Mouse (Mus musculus) embryonic facial prominence, embryonic 12.5 days (tissue): ENCODE results near the gene P4hb. TPM values are rescaled to one million over a fixed set of nuclear protein-coding genes. Genes with fewer than 3 reads are reported as not detected.
A peak's percentile ranks its signal among the peaks of the same experiment; 100 is the strongest.

ENCODE experiments used
- ATAC-seq: fragments of 200-750 bp; cut with Nextera tagmentation; 2 replicates; pipeline ENCODE4 v1.8.0; 2017; ENCODE audit not compliant: insufficient number of reproducible peaks, insufficient read depth, low FRiP score, low TSS enrichment
- H3K27ac ChIP-seq: fragments of 300-500 bp; sonication (generic); 2 replicates; pipeline ENCODE4 v1.5.1; 2016; ENCODE audit warnings: mild to moderate bottlenecking
- H3K27me3 ChIP-seq: fragments of 300-500 bp; sonication (generic); 2 replicates; pipeline ENCODE4 v1.6.1; 2016; ENCODE audit warnings: mild to moderate bottlenecking, moderate library complexity
- H3K36me3 ChIP-seq: fragments of 300-500 bp; sonication (generic); 2 replicates; pipeline ENCODE4 v1.6.1; 2016; ENCODE audit warnings: mild to moderate bottlenecking
- H3K4me1 ChIP-seq: fragments of 300-500 bp; sonication (generic); 2 replicates; pipeline ENCODE4 v1.6.1; 2016
- H3K4me2 ChIP-seq: fragments of 300-500 bp; sonication (generic); replicated peaks from 2 replicates; pipeline ENCODE4 v1.6.1; 2016; ENCODE audit warnings: mild to moderate bottlenecking, moderate library complexity
- H3K4me3 ChIP-seq: fragments of 300-500 bp; sonication (generic); 2 replicates; pipeline ENCODE4 v1.5.1; 2016; ENCODE audit warnings: mild to moderate bottlenecking
- H3K9ac ChIP-seq: fragments of 300-500 bp; sonication (generic); 2 replicates; pipeline ENCODE4 v1.6.1; 2016; ENCODE audit warnings: mild to moderate bottlenecking, moderate library complexity
- H3K9me3 ChIP-seq: fragments of 300-500 bp; sonication (generic); 2 replicates; pipeline ENCODE4 v1.6.1; 2016; ENCODE audit warnings: mild to moderate bottlenecking, moderate library complexity
- WGBS: fragments of 180-500 bp; shearing (Covaris S2); methylation state at CpG from one replicate; pipeline ENCODE4 v1.1.7; 2016; 5-methylcytosine and 5-hydroxymethylcytosine counted together
- polyA plus RNA-seq: library from polyadenylated mRNA; unstranded; fragments of >200 nt; fragmentation: Nextera tagmentation; extraction: Ambion mirVana; gene quantifications from 2 replicates; pipeline ENCODE4 v1.2.1, GENCODE M21; 2016

The P4hb gene
- polyA plus RNA-seq, result 622 and 637 TPM in 2 replicates

DNA sequence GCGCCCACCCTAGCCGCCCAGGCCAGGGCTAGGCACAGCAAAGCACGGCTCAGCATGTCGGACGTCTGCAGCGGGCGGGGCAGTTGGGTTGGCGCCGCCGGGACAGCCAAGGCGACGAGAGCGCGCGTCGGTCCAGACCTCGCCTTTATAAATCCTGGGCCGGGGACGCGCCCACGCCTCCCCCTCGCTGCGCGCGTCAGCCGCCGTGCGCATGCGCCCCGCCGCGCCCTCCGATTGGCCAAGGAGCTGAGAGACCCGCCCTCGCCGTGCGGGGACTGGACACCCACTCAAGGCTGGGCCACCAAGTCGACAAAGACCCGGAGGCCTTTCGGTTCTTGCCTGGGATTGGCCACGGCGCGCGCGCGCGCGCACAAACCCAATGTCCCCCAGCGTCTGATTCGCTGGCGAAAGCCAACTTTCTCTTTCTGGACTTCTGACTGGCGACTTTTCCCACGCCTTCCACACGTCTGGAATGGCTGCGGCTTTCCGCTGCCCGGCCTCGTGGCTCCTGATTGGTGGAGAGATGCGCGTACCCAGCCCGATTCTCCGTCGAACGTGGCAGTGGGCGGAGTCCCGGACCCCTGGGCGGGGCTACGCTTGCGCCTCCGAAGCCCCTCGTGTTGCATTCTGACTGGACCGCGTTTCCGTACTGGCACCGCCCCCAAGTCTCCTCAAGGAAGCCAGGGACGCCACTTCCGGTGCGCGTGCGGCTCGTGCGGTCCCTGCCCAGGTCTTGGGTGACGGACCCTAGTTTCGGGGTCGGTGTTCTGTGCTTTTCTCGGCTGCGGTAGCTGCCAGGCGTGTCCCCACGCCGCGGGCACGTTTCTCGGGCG is at the start of gene P4hb:
Gene P4hb (minus strand): TSS at position 502 of the 833 bp plus-strand sequence.
- peak within 1 kb of the TSS; percentile 99 for H3K4me3 ChIP-seq
- peaks cover 39% of the 10 kb centered on the region for H3K36me3 ChIP-seq
- H3K27me3 ChIP-seq, result no peaks in the 10 kb centered on the region
- H3K4me1 ChIP-seq, result peaks cover 23% of the 10 kb centered on the region
- peak within 1 kb of the TSS; percentile 95 for H3K4me2 ChIP-seq
- under 1% methylated on average over 88 of the region's 94 CpGs for WGBS
- H3K9ac ChIP-seq, result peak within 1 kb of the TSS; percentile 99
- peak within 1 kb of the TSS; percentile 88 for H3K27ac ChIP-seq
- peak; percentile 97 for ATAC-seq
- no peaks in the 10 kb centered on the region for H3K9me3 ChIP-seq

DNA sequence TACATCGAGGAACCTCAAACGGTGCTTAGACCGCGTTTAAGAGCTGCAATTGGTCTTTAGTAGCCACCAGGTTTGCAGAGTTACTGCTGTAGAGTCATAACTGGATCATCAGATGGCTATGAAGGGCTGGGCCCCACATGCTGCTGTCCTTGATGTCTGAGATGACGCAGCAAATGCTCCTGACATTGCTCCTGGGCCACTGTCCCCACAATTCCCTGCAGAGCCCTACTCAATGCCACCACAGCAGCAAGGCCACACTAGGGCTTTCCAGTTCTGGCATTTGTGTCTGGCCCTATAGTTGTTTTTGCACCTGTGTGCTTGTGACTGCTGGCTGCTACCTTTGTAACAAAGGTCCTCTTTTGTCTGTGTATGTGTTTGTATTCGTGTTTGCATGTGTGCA is 49.8 kb upstream of the P4hb start:
- Histone ChIP-seq H3K9me3 (no peaks in the 10 kb centered on the region), H3K9ac (no peak overlapping the region), H3K27me3 (no peaks in the 10 kb centered on the region), H3K27ac (no peak overlapping the region), H3K36me3 (peaks cover 63% of the 10 kb centered on the region), H3K4me1 (peaks cover 13% of the 10 kb centered on the region), H3K4me3 (no peak overlapping the region), H3K4me2 (no peak overlapping the region)
- no peak for ATAC-seq
- whole genome bisulfite sequencing, result 91% methylated on average over 6 of the region's 6 CpGs

DNA sequence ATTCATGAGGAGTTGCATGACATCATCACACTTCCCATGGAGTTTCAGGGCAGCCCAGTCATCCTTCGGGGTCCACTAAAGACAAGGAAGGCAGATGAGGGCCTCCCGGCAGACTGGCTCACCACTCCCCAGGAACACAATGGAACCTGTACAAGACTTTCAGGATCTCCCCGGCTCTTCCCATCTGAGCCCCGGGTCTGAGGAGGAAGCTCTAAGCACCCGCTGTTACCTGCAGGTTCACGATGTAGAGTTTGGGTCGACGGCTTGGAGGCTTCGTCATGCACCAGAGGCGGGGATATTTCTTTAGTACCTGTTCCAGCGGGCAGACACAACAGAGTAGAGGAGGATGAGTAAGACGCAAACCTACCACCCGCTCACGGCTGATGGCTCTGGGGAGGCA is 47.1 kb upstream of the P4hb start:
- Histone ChIP-seq H3K4me2 (no peak overlapping the region), H3K4me3 (no peak overlapping the region), H3K27ac (no peak overlapping the region), H3K36me3 (peaks cover 54% of the 10 kb centered on the region), H3K4me1 (peaks cover 19% of the 10 kb centered on the region), H3K9ac (no peak overlapping the region), H3K27me3 (no peaks in the 10 kb centered on the region), H3K9me3 (no peaks in the 10 kb centered on the region)
- ATAC-seq, result no peak
- 92% methylated on average over 14 of the region's 14 CpGs for WGBS

DNA sequence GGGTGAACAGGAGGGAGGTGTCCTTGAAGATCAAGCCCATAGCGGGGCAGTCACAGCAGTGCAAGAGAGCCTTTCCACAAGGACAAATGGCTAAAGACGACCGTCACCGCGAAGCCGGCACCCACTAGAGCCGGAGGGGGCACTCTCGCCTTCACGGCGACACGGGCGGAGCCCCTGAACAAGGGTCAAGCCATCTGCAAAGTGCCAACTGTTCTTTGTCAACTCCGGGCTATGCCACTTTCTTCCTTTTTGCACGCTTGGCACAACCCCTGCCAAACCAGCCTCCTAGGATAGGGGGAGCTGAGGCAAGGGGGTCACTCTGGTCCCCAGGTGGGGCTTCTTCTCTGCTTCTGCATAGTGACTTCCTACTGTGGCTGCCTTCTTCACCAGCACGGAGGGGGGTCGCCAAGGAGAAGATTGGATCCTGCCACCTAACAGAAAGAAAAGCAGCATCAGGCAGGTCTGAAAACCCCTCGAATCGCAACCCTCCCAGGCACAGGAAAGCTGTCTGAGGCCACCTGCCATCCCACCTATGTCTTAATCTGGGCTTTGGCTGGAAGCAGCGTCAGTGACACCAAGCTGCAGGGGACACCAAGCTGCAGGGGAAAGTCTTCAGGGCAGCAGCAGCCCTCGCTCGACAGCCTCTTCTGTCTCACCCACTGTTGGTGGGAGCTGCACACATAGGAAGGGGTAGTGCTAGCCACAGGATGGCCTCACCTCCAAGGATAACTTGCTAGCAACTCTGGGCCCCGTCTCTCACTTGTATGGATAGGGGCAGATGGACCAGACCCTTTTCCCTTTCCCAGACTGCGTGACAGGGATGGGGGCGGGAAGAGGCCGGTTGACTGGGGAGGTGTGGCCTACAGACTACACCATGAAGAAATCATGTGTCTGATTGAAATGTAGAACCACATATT is 45.8 kb upstream of the P4hb start:
- no peak overlapping the region for H3K9ac ChIP-seq
- no peak overlapping the region for H3K4me2 ChIP-seq
- H3K36me3 ChIP-seq, result peaks cover 63% of the 10 kb centered on the region
- 92% methylated on average over 25 of the region's 25 CpGs for WGBS
- H3K4me3 ChIP-seq, result 0 out of 2 replicates have a peak overlapping the region, but pooled peaks have one; percentile 80
- no peaks in the 10 kb centered on the region for H3K27me3 ChIP-seq
- no peak for ATAC-seq
- H3K9me3 ChIP-seq, result no peaks in the 10 kb centered on the region
- H3K27ac ChIP-seq, result no peak overlapping the region
- H3K4me1 ChIP-seq, result peaks cover 14% of the 10 kb centered on the region

DNA sequence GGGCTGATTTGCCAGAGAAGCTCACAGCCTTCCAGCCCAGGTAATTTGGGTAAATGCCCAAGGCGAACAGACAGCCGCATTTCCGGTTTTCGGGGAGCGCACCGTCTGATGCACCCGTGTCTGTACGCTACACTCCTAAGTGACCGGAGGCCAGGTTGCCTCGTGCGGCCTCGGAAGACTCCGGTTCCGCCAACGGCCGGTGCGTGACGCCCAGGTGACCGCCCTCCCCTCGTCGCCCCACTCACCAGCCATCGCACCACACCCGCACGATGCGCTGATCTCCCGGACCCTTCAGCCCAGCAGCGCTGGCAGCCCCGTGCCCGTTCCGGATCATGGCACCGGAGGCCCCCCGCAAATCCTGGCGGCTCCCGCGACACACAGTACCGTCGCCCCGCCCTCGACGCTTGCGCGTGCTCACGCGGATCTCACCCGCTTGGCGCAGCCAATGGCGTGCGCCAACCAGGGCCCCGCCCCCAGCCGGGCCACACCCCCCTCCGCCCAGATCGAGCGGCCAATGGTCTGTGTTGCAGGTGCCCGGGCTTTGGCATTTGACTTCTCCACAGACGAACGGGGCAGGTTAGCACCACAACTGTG is 44.6 kb upstream of the P4hb start, which contains the start of gene Pcyt2:
Gene Pcyt2 (minus strand): TSS at position 418 of the 594 bp plus-strand sequence.
- Histone ChIP-seq H3K4me1 (peaks cover 10% of the 10 kb centered on the region), H3K4me2 (peak within 1 kb of the TSS; percentile 78), H3K27me3 (no peaks in the 10 kb centered on the region), H3K9me3 (no peaks in the 10 kb centered on the region), H3K27ac (peak within 1 kb of the TSS; percentile 60), H3K36me3 (peaks cover 67% of the 10 kb centered on the region), H3K4me3 (peak within 1 kb of the TSS; percentile 80), H3K9ac (peak within 1 kb of the TSS; percentile 75)
- ATAC-seq, result peak; percentile 85
- under 1% methylated on average over 56 of the region's 56 CpGs for WGBS

DNA sequence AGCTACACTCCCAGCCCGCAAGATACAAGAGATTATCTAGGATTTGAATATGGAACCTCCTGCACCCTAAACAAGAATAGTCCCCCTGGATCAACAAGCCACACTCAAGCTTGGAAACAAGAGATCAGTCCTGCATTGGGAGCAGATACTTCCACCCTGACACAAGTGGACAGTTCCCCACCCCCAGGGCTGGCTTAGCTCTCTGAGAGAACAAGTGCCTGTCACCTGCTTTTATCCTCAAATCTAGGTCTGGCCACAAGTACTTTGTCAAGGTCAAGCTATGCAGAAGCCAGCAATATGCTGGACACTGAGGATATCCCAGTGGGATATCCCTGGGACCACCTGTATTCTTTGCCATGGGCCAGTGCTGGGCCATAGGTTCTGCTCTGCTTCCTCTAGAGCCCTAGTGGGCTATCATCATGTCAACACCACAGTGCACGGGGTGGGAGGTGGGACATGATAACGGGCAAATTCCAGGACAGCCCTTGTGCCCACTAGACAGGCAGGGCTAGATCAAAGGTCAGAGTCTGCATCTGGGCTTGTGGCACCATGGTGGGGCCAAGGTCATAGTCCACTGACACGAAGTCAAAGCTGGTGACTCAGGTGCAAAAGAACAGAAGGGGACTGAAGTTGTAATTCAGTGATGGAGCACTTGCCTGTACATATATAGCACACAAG is 43.7 kb upstream of the P4hb start:
- Histone ChIP-seq H3K9ac (peak overlapping the region; percentile 75), H3K4me1 (peaks cover 10% of the 10 kb centered on the region), H3K27ac (no peak overlapping the region; the same call in 1 of the 2 replicates), H3K4me2 (peak overlapping the region; percentile 78), H3K4me3 (peak overlapping the region; percentile 80), H3K36me3 (peaks cover 67% of the 10 kb centered on the region), H3K27me3 (no peaks in the 10 kb centered on the region), H3K9me3 (no peaks in the 10 kb centered on the region)
- ATAC-seq, result no peak
- WGBS, result 50% methylated on average over 4 of the region's 4 CpGs

DNA sequence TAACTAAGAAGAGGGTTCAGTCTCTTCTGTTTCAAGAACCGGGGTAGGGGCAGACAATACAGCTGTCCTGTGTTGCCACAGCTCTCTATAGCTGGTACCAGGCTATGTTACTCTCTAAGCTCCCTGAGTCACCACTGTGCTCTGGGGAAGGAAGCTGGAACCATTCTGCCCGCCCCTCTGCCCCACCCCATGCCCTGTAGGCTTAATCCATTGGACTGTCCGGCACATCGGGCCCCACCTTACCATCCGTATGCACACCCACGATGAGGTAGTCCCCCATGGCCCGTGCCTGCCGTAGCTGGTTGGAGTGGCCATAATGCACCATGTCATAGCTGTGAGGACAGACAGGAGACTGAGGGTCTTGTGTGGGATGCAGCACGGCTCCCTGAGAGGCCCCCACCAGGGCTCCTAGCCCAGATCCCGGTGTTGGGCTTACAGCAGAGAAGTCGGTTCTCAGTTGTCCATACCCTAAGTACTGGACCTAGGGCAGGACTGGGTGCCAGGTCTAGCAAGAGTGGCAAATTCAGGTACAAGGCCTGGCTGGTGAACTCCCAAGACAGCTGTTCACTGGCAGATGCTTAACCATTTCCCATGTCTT is 42.7 kb upstream of the P4hb start:
- H3K27me3 ChIP-seq, result no peaks in the 10 kb centered on the region
- no peak overlapping the region for H3K4me2 ChIP-seq
- WGBS, result 95% methylated on average over 11 of the region's 11 CpGs
- H3K9me3 ChIP-seq, result no peaks in the 10 kb centered on the region
- H3K27ac ChIP-seq, result no peak overlapping the region
- peaks cover 10% of the 10 kb centered on the region for H3K4me1 ChIP-seq
- no peak overlapping the region for H3K4me3 ChIP-seq
- ATAC-seq, result no peak; the same call in 1 of the 2 replicates
- peaks cover 71% of the 10 kb centered on the region for H3K36me3 ChIP-seq
- H3K9ac ChIP-seq, result no peak overlapping the region

DNA sequence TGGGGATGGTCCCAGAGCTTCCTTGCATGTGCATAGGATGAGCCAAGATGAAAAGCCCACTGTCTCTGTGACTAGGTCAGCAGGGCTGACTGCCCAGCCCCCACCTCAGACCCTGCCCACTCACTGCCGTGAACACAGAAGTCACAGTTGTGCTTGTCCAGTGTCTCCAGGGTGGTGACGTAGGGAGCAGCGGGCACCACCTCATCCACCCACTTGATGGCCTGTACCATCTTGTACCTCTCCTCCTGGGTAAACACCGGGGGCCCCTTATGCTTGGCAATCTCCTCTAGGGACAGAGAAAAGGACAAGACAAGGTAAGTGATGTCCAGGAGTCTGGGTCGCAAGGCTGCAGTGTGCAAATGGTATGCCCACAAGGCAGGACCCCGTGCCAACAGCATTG is 42.1 kb upstream of the P4hb start:
- no peaks in the 10 kb centered on the region for H3K9me3 ChIP-seq
- no peaks in the 10 kb centered on the region for H3K27me3 ChIP-seq
- ATAC-seq, result no peak
- H3K4me1 ChIP-seq, result peaks cover 10% of the 10 kb centered on the region
- no peak overlapping the region for H3K9ac ChIP-seq
- H3K4me2 ChIP-seq, result no peak overlapping the region
- no peak overlapping the region for H3K27ac ChIP-seq
- WGBS, result 87% methylated on average over 6 of the region's 6 CpGs
- no peak overlapping the region for H3K4me3 ChIP-seq
- peaks cover 71% of the 10 kb centered on the region for H3K36me3 ChIP-seq

DNA sequence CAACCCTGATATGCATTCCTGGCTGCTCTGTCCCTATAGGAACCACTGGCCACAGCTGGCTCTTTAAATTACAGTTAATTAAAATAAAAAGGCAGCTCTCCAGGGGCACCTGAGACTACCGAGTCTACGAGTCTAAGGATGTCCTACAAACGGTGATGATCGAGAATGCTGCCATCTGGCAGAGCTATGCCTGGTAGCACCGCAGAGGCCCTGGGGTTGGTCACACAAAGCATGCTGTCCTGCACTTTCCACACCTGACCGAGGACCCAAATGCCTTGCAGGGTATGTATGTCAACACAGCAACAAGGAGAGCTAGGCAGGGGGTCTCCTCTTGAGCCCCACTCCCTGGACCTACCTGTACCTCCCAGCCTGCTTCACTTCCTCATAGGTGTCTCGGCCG is 40.9 kb upstream of the P4hb start:
- Histone ChIP-seq H3K4me2 (no peak overlapping the region), H3K9me3 (no peaks in the 10 kb centered on the region), H3K36me3 (peaks cover 66% of the 10 kb centered on the region), H3K4me3 (no peak overlapping the region), H3K4me1 (peaks cover 14% of the 10 kb centered on the region), H3K9ac (no peak overlapping the region), H3K27me3 (peaks cover 9% of the 10 kb centered on the region), H3K27ac (no peak overlapping the region)
- ATAC-seq, result no peak
- WGBS, result 85% methylated on average over 8 of the region's 8 CpGs

DNA sequence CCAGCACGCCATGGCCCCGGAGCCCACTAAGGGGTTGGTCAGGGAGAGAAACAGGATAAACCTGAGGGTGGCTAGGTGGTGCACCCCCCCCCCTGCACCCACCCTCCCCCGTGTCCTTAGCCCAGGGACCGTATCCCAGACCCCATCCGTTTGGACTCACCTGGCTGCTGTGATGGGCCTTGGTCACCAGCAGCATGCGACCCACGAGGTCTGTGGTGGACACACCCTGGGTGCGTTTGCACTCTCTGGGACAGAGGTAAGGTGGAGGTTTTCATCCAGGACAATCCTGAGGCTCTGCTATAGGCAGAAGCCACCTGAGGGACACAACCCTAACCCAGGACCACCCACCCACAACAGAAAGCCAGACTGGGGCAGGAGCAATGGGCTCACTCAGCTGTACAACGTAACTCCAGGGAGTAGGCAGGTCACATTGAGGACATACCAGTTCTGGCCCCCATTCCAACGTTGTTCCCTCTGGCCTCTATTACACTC is 40.5 kb upstream of the P4hb start:
- Histone ChIP-seq H3K9me3 (no peaks in the 10 kb centered on the region), H3K4me1 (peaks cover 18% of the 10 kb centered on the region), H3K36me3 (peaks cover 61% of the 10 kb centered on the region), H3K9ac (no peak overlapping the region), H3K27ac (no peak overlapping the region), H3K4me2 (no peak overlapping the region), H3K4me3 (no peak overlapping the region), H3K27me3 (peaks cover 13% of the 10 kb centered on the region)
- ATAC-seq, result no peak
- 94% methylated on average over 10 of the region's 10 CpGs for WGBS
